Mouse (Mus musculus): ENCODE results near the gene Gm13693. TPM values are rescaled to one million over a fixed set of nuclear protein-coding genes. Genes with fewer than 3 reads are reported as not detected.
A peak's percentile ranks its signal among the peaks of the same experiment; 100 is the strongest.
"Not testable (repeated sequence)": the region's sequence is repeated elsewhere in the genome, so short reads cannot be mapped to it uniquely, and the experiment has no call there.

The Gm13693 gene
- not detected in 2 replicates for polyA plus RNA-seq (2014; fragmentation: Nextera tagmentation; extraction: Ambion mirVana)

GRCm38 (mm10) chr2:83961203-83961602 lies at the start of gene Gm13693:
TSS of gene Gm13693 (plus strand) at chr2:83961503.
- not testable (repeated sequence) for H3K27ac ChIP-seq (replicated peaks; ENCODE audit: low read depth, low read length); ATAC-seq (replicated peaks; ENCODE audit: insufficient number of reproducible peaks, low FRiP score, low TSS enrichment, low read depth); H3K4me2 ChIP-seq (ENCODE audit: low read depth, low read length); DNase-seq (ENCODE audit: low spot score); H3K4me1 ChIP-seq (ENCODE audit: control insufficient read depth, insufficient read depth, low read length); H3K4me3 ChIP-seq (ENCODE audit: low read depth, low read length); H3K27me3 ChIP-seq (ENCODE audit: control insufficient read depth, insufficient read depth, low read length); H3K9ac ChIP-seq (replicated peaks; ENCODE audit: low read length); H3K36me3 ChIP-seq (replicated peaks; ENCODE audit: control insufficient read depth, insufficient read depth, low read depth, low read length); H3K9me3 ChIP-seq (replicated peaks; ENCODE audit: control insufficient read depth, low read length)
- WGBS, result no CpG with 5 or more reads among the region's 6 CpGs

- ATAC-seq (replicated peaks; ENCODE audit: insufficient number of reproducible peaks, low FRiP score, low TSS enrichment, low read depth) (no peak), DNase-seq (ENCODE audit: low spot score) (no peak)
- WGBS, result 28% methylated on average over 2 of the region's 2 CpGs
- Histone ChIP-seq H3K4me3 (ENCODE audit: low read depth, low read length) (no peak overlapping the region), H3K27ac (replicated peaks; ENCODE audit: low read depth, low read length) (no peak overlapping the region), H3K4me2 (ENCODE audit: low read depth, low read length) (no peak overlapping the region), H3K9ac (replicated peaks; ENCODE audit: low read length) (no peak overlapping the region), H3K9me3 (replicated peaks; ENCODE audit: control insufficient read depth, low read length) (no peaks in the 10 kb centered on the region), H3K27me3 (ENCODE audit: control insufficient read depth, insufficient read depth, low read length) (no peaks in the 10 kb centered on the region), H3K36me3 (replicated peaks; ENCODE audit: control insufficient read depth, insufficient read depth, low read depth, low read length) (no peaks in the 10 kb centered on the region), H3K4me1 (ENCODE audit: control insufficient read depth, insufficient read depth, low read length) (no peaks in the 10 kb centered on the region)
Measured at GRCm38 (mm10) chr2:83929478-83930088, 31.7 kb upstream of the Gm13693 start.

- Histone ChIP-seq H3K9ac (replicated peaks; ENCODE audit: low read length) (no peak within 1 kb of the TSS), H3K27ac (replicated peaks; ENCODE audit: low read depth, low read length) (no peak within 1 kb of the TSS), H3K27me3 (ENCODE audit: control insufficient read depth, insufficient read depth, low read length) (no peaks in the 10 kb centered on the region), H3K4me2 (ENCODE audit: low read depth, low read length) (peak within 1 kb of the TSS; percentile 46), H3K4me1 (ENCODE audit: control insufficient read depth, insufficient read depth, low read length) (no peaks in the 10 kb centered on the region), H3K36me3 (replicated peaks; ENCODE audit: control insufficient read depth, insufficient read depth, low read depth, low read length) (no peaks in the 10 kb centered on the region), H3K4me3 (ENCODE audit: low read depth, low read length) (peak within 1 kb of the TSS; percentile 20), H3K9me3 (replicated peaks; ENCODE audit: control insufficient read depth, low read length) (no peaks in the 10 kb centered on the region)
- WGBS, result under 1% methylated on average over 20 of the region's 20 CpGs
- peak; percentile 96 for ATAC-seq (replicated peaks; ENCODE audit: insufficient number of reproducible peaks, low FRiP score, low TSS enrichment, low read depth)
- DNase-seq (ENCODE audit: low spot score), result peak; percentile 83
Measured at GRCm38 (mm10) chr2:83940931-83941361, 20.4 kb upstream of the Gm13693 start, which contains the start of gene Zswim2. TSS of gene Zswim2 (minus strand) at chr2:83941228.

- no peak for ATAC-seq (replicated peaks; ENCODE audit: insufficient number of reproducible peaks, low FRiP score, low TSS enrichment, low read depth)
- Histone ChIP-seq H3K36me3 (replicated peaks; ENCODE audit: control insufficient read depth, insufficient read depth, low read depth, low read length) (no peaks in the 10 kb centered on the region), H3K4me1 (ENCODE audit: control insufficient read depth, insufficient read depth, low read length) (no peaks in the 10 kb centered on the region), H3K27me3 (ENCODE audit: control insufficient read depth, insufficient read depth, low read length) (no peaks in the 10 kb centered on the region), H3K9me3 (replicated peaks; ENCODE audit: control insufficient read depth, low read length) (no peaks in the 10 kb centered on the region), H3K9ac (replicated peaks; ENCODE audit: low read length) (no peak overlapping the region), H3K27ac (replicated peaks; ENCODE audit: low read depth, low read length) (no peak overlapping the region), H3K4me2 (ENCODE audit: low read depth, low read length) (peak overlapping the region; percentile 46; the same call in 1 of the 2 replicates), H3K4me3 (ENCODE audit: low read depth, low read length) (no peak overlapping the region)
- no peak for DNase-seq (ENCODE audit: low spot score)
- 43% methylated on average over 3 of the region's 3 CpGs for WGBS
Measured at GRCm38 (mm10) chr2:83941378-83941777, 19.9 kb upstream of the Gm13693 start.

- H3K4me3 ChIP-seq (ENCODE audit: low read depth, low read length), result no peak overlapping the region
- 68% methylated on average over 4 of the region's 4 CpGs for WGBS
- H3K27ac ChIP-seq (replicated peaks; ENCODE audit: low read depth, low read length), result no peak overlapping the region
- H3K4me1 ChIP-seq (ENCODE audit: control insufficient read depth, insufficient read depth, low read length), result no peaks in the 10 kb centered on the region
- no peaks in the 10 kb centered on the region for H3K27me3 ChIP-seq (ENCODE audit: control insufficient read depth, insufficient read depth, low read length)
- ATAC-seq (replicated peaks; ENCODE audit: insufficient number of reproducible peaks, low FRiP score, low TSS enrichment, low read depth) (no peak), DNase-seq (ENCODE audit: low spot score) (no peak)
- H3K9ac ChIP-seq (replicated peaks; ENCODE audit: low read length), result no peak overlapping the region
- H3K36me3 ChIP-seq (replicated peaks; ENCODE audit: control insufficient read depth, insufficient read depth, low read depth, low read length), result no peaks in the 10 kb centered on the region
- no peak overlapping the region for H3K4me2 ChIP-seq (ENCODE audit: low read depth, low read length)
- H3K9me3 ChIP-seq (replicated peaks; ENCODE audit: control insufficient read depth, low read length), result no peaks in the 10 kb centered on the region
Measured at GRCm38 (mm10) chr2:83941792-83942191, 19.5 kb upstream of the Gm13693 start.

GRCm38 (mm10) chr2:83955393-83955792 lies 5.9 kb upstream of the Gm13693 start, which contains the start of gene Gm13698:
TSS of gene Gm13698 (plus strand) at chr2:83955693.
- ATAC-seq (replicated peaks; ENCODE audit: insufficient number of reproducible peaks, low FRiP score, low TSS enrichment, low read depth); H3K4me1 ChIP-seq (ENCODE audit: control insufficient read depth, insufficient read depth, low read length); H3K9ac ChIP-seq (replicated peaks; ENCODE audit: low read length); H3K9me3 ChIP-seq (replicated peaks; ENCODE audit: control insufficient read depth, low read length); H3K4me2 ChIP-seq (ENCODE audit: low read depth, low read length); DNase-seq (ENCODE audit: low spot score); H3K27me3 ChIP-seq (ENCODE audit: control insufficient read depth, insufficient read depth, low read length); H3K27ac ChIP-seq (replicated peaks; ENCODE audit: low read depth, low read length); H3K4me3 ChIP-seq (ENCODE audit: low read depth, low read length); H3K36me3 ChIP-seq (replicated peaks; ENCODE audit: control insufficient read depth, insufficient read depth, low read depth, low read length): not testable (repeated sequence)
- no CpG with 5 or more reads among the region's 6 CpGs for WGBS

- no CpG with 5 or more reads among the region's 6 CpGs for WGBS
Measured at GRCm38 (mm10) chr2:83967013-83967412, 5.7 kb downstream of the Gm13693 start, which contains the start of gene Gm13695. TSS of gene Gm13695 (plus strand) at chr2:83967313.

GRCm38 (mm10) chr2:83972823-83973222 lies 11.5 kb downstream of the Gm13693 start, which contains the start of gene Gm13696:
TSS of gene Gm13696 (plus strand) at chr2:83973123.
- H3K36me3 ChIP-seq (replicated peaks; ENCODE audit: control insufficient read depth, insufficient read depth, low read depth, low read length); H3K4me3 ChIP-seq (ENCODE audit: low read depth, low read length); H3K4me2 ChIP-seq (ENCODE audit: low read depth, low read length); DNase-seq (ENCODE audit: low spot score); ATAC-seq (replicated peaks; ENCODE audit: insufficient number of reproducible peaks, low FRiP score, low TSS enrichment, low read depth); H3K4me1 ChIP-seq (ENCODE audit: control insufficient read depth, insufficient read depth, low read length); H3K9me3 ChIP-seq (replicated peaks; ENCODE audit: control insufficient read depth, low read length); H3K9ac ChIP-seq (replicated peaks; ENCODE audit: low read length); H3K27ac ChIP-seq (replicated peaks; ENCODE audit: low read depth, low read length); H3K27me3 ChIP-seq (ENCODE audit: control insufficient read depth, insufficient read depth, low read length): not testable (repeated sequence)
- WGBS, result no CpG with 5 or more reads among the region's 6 CpGs

More at GRCm38 (mm10) chr2:83967013-83967412, 5.7 kb downstream of the Gm13693 start, which contains the start of gene Gm13695:
- not testable (repeated sequence) for H3K4me2 ChIP-seq (ENCODE audit: low read depth, low read length); H3K4me3 ChIP-seq (ENCODE audit: low read depth, low read length); ATAC-seq (replicated peaks; ENCODE audit: insufficient number of reproducible peaks, low FRiP score, low TSS enrichment, low read depth); H3K36me3 ChIP-seq (replicated peaks; ENCODE audit: control insufficient read depth, insufficient read depth, low read depth, low read length); H3K9me3 ChIP-seq (replicated peaks; ENCODE audit: control insufficient read depth, low read length); H3K4me1 ChIP-seq (ENCODE audit: control insufficient read depth, insufficient read depth, low read length); H3K27ac ChIP-seq (replicated peaks; ENCODE audit: low read depth, low read length); H3K27me3 ChIP-seq (ENCODE audit: control insufficient read depth, insufficient read depth, low read length); DNase-seq (ENCODE audit: low spot score); H3K9ac ChIP-seq (replicated peaks; ENCODE audit: low read length)

Data from embryonic facial prominence, embryonic 11.5 days (tissue).